Mouse (Mus musculus): ENCODE results near the gene Nfe2l1.
A peak's percentile ranks its signal among the peaks of the same experiment; 100 is the strongest.
"Not testable (repeated sequence)": the region's sequence is repeated elsewhere in the genome, so short reads cannot be mapped to it uniquely, and the experiment has no call there.

Gene Nfe2l1

GRCm38 (mm10) chr11:96818128-96818710, 11.5 kb downstream of the Nfe2l1 start:
- DNase-seq (ENCODE audit: low spot score), result no peak

GRCm38 (mm10) chr11:96816979-96817378, 12.8 kb downstream of the Nfe2l1 start:
- DNase-seq (ENCODE audit: low spot score), result no peak

- no peak for DNase-seq (ENCODE audit: low spot score)
These were observed 13.3 kb downstream of the Nfe2l1 start for GRCm38 (mm10) chr11:96816494-96816893.

- DNase-seq (ENCODE audit: low spot score), result no peak
These were observed 13.9 kb downstream of the Nfe2l1 start for GRCm38 (mm10) chr11:96815895-96816294.

- no peak for DNase-seq (ENCODE audit: low spot score)
These were observed 15.3 kb downstream of the Nfe2l1 start for GRCm38 (mm10) chr11:96814443-96814842.

GRCm38 (mm10) chr11:96813920-96814319, 15.8 kb downstream of the Nfe2l1 start:
- DNase-seq (ENCODE audit: low spot score), result no peak

GRCm38 (mm10) chr11:96813455-96813854, 16.3 kb downstream of the Nfe2l1 start:
- DNase-seq (ENCODE audit: low spot score), result no peak

- DNase-seq (ENCODE audit: low spot score), result not testable (repeated sequence)
These were observed 18.6 kb downstream of the Nfe2l1 start for GRCm38 (mm10) chr11:96811188-96811587.

GRCm38 (mm10) chr11:96809562-96810235, 20.1 kb downstream of the Nfe2l1 start:
- DNase-seq (ENCODE audit: low spot score), result no peak

GRCm38 (mm10) chr11:96808066-96808465, 21.7 kb downstream of the Nfe2l1 start:
- DNase-seq (ENCODE audit: low spot score), result peak; percentile 18

GRCm38 (mm10) chr11:96805606-96806005, 24.2 kb downstream of the Nfe2l1 start:
- no peak for DNase-seq (ENCODE audit: low spot score)

- DNase-seq (ENCODE audit: low spot score), result no peak
These were observed 30.3 kb downstream of the Nfe2l1 start for GRCm38 (mm10) chr11:96799511-96799910.

- DNase-seq (ENCODE audit: low spot score), result no peak
These were observed 33.2 kb downstream of the Nfe2l1 start for GRCm38 (mm10) chr11:96796586-96796985.

GRCm38 (mm10) chr11:96796081-96796480, 33.7 kb downstream of the Nfe2l1 start:
- no peak for DNase-seq (ENCODE audit: low spot score)

GRCm38 (mm10) chr11:96795491-96795890, 34.3 kb downstream of the Nfe2l1 start:
- DNase-seq (ENCODE audit: low spot score), result no peak

GRCm38 (mm10) chr11:96790681-96791080, 39.1 kb downstream of the Nfe2l1 start:
- no peak for DNase-seq (ENCODE audit: low spot score)

- peak; percentile 51 for DNase-seq (ENCODE audit: low spot score)
These were observed 39.8 kb downstream of the Nfe2l1 start for GRCm38 (mm10) chr11:96789990-96790389.

GRCm38 (mm10) chr11:96788871-96789795, 40.6 kb downstream of the Nfe2l1 start, which contains the start of gene Cbx1:
Cbx1 (plus strand) TSS chr11:96789127.
- DNase-seq (ENCODE audit: low spot score), result peak; percentile 95

GRCm38 (mm10) chr11:96786731-96787450, 42.9 kb downstream of the Nfe2l1 start:
- DNase-seq (ENCODE audit: low spot score), result no peak

- peak; percentile 90 for DNase-seq (ENCODE audit: low spot score)
These were observed 44.9 kb downstream of the Nfe2l1 start for GRCm38 (mm10) chr11:96784847-96785246.

GRCm38 (mm10) chr11:96781425-96781824, 48.3 kb downstream of the Nfe2l1 start:
- peak; percentile 43 for DNase-seq (ENCODE audit: low spot score)

- no peak for DNase-seq (ENCODE audit: low spot score)
These were observed 49.5 kb downstream of the Nfe2l1 start for GRCm38 (mm10) chr11:96780306-96780705.

All from embryo, embryonic 10.5 days (tissue).